Mouse (Mus musculus) erythroblast, embryonic 14.5 days (primary cell): ENCODE data around the gene Ost4.

Experiments used
- GATA1 ChIP-seq: IDR thresholded peaks from 2 replicates; pipeline ENCODE4 v1.6.1; 2012; ENCODE audit warnings: low read length, inconsistent platforms, mixed read lengths
- TAL1 ChIP-seq: IDR thresholded peaks from 3 replicates; pipeline ENCODE4 v1.6.1; 2012; ENCODE audit warnings: low read length, inconsistent platforms, mixed read lengths

- TF ChIP-seq TAL1 (no peak), GATA1 (no peak)
Measured at GRCm38 (mm10) chr5:30925217-30925616, 17.6 kb upstream of the Ost4 start.
